Mouse (Mus musculus): Measurements from ENCODE around the gene Tmem219. TPM values are rescaled to one million over a fixed set of nuclear protein-coding genes. Genes with fewer than 3 reads are reported as not detected.
"Not testable (repeated sequence)": the region's sequence is repeated elsewhere in the genome, so short reads cannot be mapped to it uniquely, and the experiment has no call there.

The Tmem219 gene
- polyA plus RNA-seq, 1 experiment from 2014 or later, result 18.0 TPM

GRCm38 (mm10) chr7:126921563-126921962 is 1.2 kb downstream of the Tmem219 start:
- 81% methylated on average over 2 of the region's 2 CpGs for WGBS

DNA sequence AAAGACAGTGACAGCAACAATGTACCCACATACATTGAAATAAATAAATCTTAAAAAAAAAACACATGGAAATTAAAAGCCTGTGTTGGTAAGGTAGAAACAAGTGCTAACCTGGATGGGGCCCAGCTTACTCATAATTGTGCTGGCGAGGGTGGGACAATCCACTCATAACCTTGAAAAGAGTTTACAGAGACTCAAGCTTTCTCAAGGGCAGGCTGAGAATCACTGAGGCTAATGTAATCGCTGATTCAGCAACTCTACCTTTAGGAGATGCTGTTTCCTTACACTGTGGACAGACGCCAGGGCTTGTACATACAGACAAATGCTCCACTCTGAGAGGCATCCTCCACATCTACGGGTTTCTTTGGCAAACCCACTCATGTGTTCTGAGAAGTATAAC is 2.7 kb downstream of the Tmem219 start:
- no peak for ATAC-seq (ENCODE audit: insufficient number of reproducible peaks, insufficient read depth, low FRiP score, low TSS enrichment, low read depth)
- no peaks in the 10 kb centered on the region for H3K9me3 ChIP-seq
- no peaks in the 10 kb centered on the region for H3K36me3 ChIP-seq
- H3K4me1 ChIP-seq (replicated peaks), result no peaks in the 10 kb centered on the region
- no peak overlapping the region for H3K27ac ChIP-seq
- H3K9ac ChIP-seq (replicated peaks), result no peak overlapping the region
- H3K4me3 ChIP-seq (replicated peaks), result no peak overlapping the region
- WGBS, result 78% methylated on average over 4 of the region's 4 CpGs
- no peak overlapping the region for H3K4me2 ChIP-seq
- H3K27me3 ChIP-seq, result no peaks in the 10 kb centered on the region

More at GRCm38 (mm10) chr7:126921563-126921962, 1.2 kb downstream of the Tmem219 start:
- Histone ChIP-seq H3K4me1 (replicated peaks) (no peaks in the 10 kb centered on the region), H3K4me2 (no peak overlapping the region), H3K4me3 (replicated peaks) (no peak overlapping the region), H3K36me3 (no peaks in the 10 kb centered on the region), H3K9ac (replicated peaks) (no peak overlapping the region), H3K27me3 (no peaks in the 10 kb centered on the region), H3K27ac (no peak overlapping the region), H3K9me3 (no peaks in the 10 kb centered on the region)
- no peak for ATAC-seq (ENCODE audit: insufficient number of reproducible peaks, insufficient read depth, low FRiP score, low TSS enrichment, low read depth)

DNA sequence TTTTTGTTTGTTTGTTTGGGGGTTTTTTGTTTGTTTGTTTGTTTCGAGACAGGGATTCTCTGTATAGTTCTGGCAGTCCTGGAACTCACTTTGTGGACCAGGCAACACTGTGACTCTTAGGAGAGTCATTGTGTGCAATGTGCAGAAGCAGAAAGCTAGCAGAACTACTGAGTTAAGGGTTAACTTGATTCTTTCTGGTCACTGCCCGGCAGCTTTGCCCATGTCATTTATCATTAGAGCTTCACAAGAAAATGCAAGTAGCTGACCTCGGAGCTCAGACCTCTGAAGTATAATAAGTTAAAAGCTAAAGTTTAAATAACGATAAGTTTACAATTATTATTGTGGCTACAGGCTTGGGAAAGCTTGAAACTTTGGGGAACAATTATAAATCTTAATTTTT is 4.4 kb downstream of the Tmem219 start:
- H3K4me2 ChIP-seq; ATAC-seq (ENCODE audit: insufficient number of reproducible peaks, insufficient read depth, low FRiP score, low TSS enrichment, low read depth); H3K27me3 ChIP-seq; H3K36me3 ChIP-seq; H3K27ac ChIP-seq; H3K9me3 ChIP-seq; H3K4me3 ChIP-seq (replicated peaks); H3K9ac ChIP-seq (replicated peaks); H3K4me1 ChIP-seq (replicated peaks): not testable (repeated sequence)
- WGBS, result 36% methylated on average over 4 of the region's 4 CpGs

DNA sequence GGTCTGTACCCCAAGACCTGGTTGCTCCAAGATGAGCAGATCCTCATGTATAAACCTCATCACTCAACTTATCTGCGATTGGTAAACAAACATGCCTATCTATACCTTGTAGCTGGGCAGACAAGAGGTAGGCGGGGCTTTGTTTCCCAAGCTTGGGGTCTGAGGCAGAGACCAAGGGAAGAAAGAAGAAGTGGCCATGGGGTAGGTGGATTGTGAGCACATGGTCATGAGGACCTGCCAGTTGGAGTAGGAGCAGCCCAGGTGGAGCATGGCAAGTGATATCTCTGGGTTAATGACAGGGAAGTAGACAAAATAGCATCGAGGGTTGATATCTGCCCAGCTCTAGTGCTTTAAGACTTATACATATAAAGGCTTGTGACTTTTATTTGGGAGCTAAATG is 7.9 kb downstream of the Tmem219 start:
- Histone ChIP-seq H3K9me3 (no peaks in the 10 kb centered on the region), H3K4me1 (replicated peaks) (no peaks in the 10 kb centered on the region), H3K4me2 (no peak overlapping the region), H3K27ac (no peak overlapping the region), H3K36me3 (no peaks in the 10 kb centered on the region), H3K4me3 (replicated peaks) (no peak overlapping the region), H3K9ac (replicated peaks) (no peak overlapping the region), H3K27me3 (no peaks in the 10 kb centered on the region)
- ATAC-seq (ENCODE audit: insufficient number of reproducible peaks, insufficient read depth, low FRiP score, low TSS enrichment, low read depth), result no peak
- WGBS, result 86% methylated on average over 3 of the region's 3 CpGs

DNA sequence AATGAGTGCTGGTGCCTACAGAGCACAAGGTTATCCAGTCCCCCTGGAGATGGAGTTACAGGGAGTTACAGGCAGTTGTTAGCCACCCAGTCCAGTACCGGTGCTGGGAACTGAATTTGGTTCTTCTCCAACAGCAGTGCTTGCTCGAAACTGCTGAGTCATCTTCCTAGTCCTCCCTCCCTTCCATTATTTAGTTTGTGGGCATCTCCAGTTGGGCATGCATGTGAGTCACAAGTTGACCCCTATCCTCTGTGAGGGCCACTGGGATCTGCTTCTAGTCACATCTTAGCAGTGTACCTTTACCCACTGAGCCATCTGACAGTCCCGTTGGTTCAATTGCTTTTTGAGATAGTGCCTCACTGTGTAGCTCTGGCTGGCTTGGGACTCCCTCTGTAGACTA is 17.1 kb downstream of the Tmem219 start:
- Histone ChIP-seq H3K4me3 (replicated peaks) (no peak overlapping the region), H3K4me1 (replicated peaks) (no peaks in the 10 kb centered on the region), H3K4me2 (no peak overlapping the region), H3K27ac (no peak overlapping the region), H3K9ac (replicated peaks) (no peak overlapping the region), H3K36me3 (no peaks in the 10 kb centered on the region), H3K9me3 (no peaks in the 10 kb centered on the region), H3K27me3 (no peaks in the 10 kb centered on the region)
- 81% methylated on average over 3 of the region's 3 CpGs for WGBS
- no peak for ATAC-seq (ENCODE audit: insufficient number of reproducible peaks, insufficient read depth, low FRiP score, low TSS enrichment, low read depth)

GRCm38 (mm10) chr7:126899781-126900180 is 22.9 kb downstream of the Tmem219 start:
- not testable (repeated sequence) for H3K4me1 ChIP-seq (replicated peaks); H3K27ac ChIP-seq; H3K9ac ChIP-seq (replicated peaks); H3K27me3 ChIP-seq; H3K4me2 ChIP-seq; ATAC-seq (ENCODE audit: insufficient number of reproducible peaks, insufficient read depth, low FRiP score, low TSS enrichment, low read depth); H3K9me3 ChIP-seq; H3K4me3 ChIP-seq (replicated peaks); H3K36me3 ChIP-seq
- WGBS, result 92% methylated on average over 8 of the region's 9 CpGs

DNA sequence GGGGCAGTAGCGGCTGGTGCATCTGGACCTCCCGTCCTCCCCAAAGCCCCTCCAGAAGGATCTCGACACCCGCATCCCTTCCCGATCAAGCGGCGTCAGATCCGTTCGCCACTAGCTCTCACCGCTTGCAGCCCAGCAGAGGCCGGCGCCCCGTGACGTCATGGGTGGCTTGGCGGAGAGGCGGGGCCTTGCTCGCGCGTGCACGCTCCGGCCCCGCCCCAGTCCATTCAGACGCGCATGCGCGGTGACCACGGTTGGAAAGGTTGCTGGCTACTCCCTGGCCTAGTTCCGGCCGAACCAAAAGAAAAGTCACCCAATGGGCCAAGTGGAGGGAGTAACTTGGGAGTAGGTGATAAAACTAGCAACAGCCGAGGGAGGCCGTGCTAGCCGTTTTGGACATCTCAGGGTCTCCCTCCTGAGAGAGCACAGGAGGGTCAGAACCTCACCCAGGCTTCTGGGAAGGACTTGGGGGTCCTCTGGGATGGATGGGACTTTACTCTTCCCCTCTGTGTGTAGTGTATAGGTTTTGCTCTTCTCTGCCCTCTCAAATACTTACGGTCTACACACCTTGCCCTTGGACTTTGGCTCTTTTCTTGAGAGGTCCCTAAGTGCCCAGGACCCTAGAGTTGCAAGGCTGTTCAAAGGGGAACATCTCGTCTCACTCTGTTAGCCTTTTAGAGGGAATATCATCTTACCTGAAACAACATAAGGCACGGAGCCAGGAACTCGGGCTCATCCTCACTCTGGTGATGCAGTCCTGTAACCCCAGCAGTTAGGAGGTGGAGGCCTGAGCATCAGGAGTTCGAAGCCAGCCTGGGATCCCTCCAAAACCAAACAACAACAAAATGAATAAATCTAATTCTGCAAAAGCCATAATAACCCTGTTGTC is 24.4 kb downstream of the Tmem219 start:
- WGBS, result 11% methylated on average over 37 of the region's 37 CpGs
- H3K27me3 ChIP-seq, result no peaks in the 10 kb centered on the region
- H3K4me2 ChIP-seq, result peak overlapping the region; percentile 72
- no peaks in the 10 kb centered on the region for H3K9me3 ChIP-seq
- peak overlapping the region; percentile 72; the same call in 1 of the 2 replicates for H3K27ac ChIP-seq
- H3K4me3 ChIP-seq (replicated peaks), result peak overlapping the region; percentile 62
- H3K9ac ChIP-seq (replicated peaks), result peak overlapping the region; percentile 68
- H3K4me1 ChIP-seq (replicated peaks), result peaks cover 5% of the 10 kb centered on the region; the same call in 1 of the 2 replicates
- peak; percentile 84 for ATAC-seq (ENCODE audit: insufficient number of reproducible peaks, insufficient read depth, low FRiP score, low TSS enrichment, low read depth)
- H3K36me3 ChIP-seq, result no peaks in the 10 kb centered on the region

GRCm38 (mm10) chr7:126897390-126898101 is 25.2 kb downstream of the Tmem219 start:
- H3K4me3 ChIP-seq (replicated peaks), result peak overlapping the region; percentile 62
- 24% methylated on average over 16 of the region's 16 CpGs for WGBS
- no peaks in the 10 kb centered on the region for H3K27me3 ChIP-seq
- H3K9ac ChIP-seq (replicated peaks), result peak overlapping the region; percentile 68
- H3K4me1 ChIP-seq (replicated peaks), result peaks cover 5% of the 10 kb centered on the region; the same call in 1 of the 2 replicates
- no peaks in the 10 kb centered on the region for H3K9me3 ChIP-seq
- H3K36me3 ChIP-seq, result no peaks in the 10 kb centered on the region
- peak; percentile 77 for ATAC-seq (ENCODE audit: insufficient number of reproducible peaks, insufficient read depth, low FRiP score, low TSS enrichment, low read depth)
- H3K27ac ChIP-seq, result no peak overlapping the region
- peak overlapping the region; percentile 72 for H3K4me2 ChIP-seq

DNA sequence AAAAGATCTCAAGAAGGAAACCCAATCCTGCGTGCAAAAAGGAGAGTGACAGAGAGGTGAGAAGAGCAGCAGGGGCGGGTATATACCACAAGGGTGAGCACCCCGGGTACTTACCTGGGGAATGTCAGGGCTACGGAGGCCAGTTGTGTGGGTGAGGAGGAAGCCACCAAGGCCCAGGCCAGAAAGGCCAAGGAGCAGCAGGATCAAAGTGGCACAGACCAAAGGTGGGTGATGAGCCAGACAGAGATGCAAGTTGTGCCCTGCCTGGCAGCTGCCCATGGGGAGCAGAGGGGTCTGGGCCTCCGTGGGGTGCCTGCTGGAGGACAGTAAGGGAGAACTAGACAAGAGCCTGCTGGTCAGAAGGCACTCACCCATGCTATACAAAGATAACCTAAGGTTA is 25.8 kb downstream of the Tmem219 start:
- H3K4me3 ChIP-seq (replicated peaks), result no peak overlapping the region
- no peaks in the 10 kb centered on the region for H3K27me3 ChIP-seq
- peaks cover 5% of the 10 kb centered on the region; the same call in 1 of the 2 replicates for H3K4me1 ChIP-seq (replicated peaks)
- 78% methylated on average over 5 of the region's 5 CpGs for WGBS
- no peaks in the 10 kb centered on the region for H3K36me3 ChIP-seq
- no peak overlapping the region for H3K27ac ChIP-seq
- H3K9ac ChIP-seq (replicated peaks), result no peak overlapping the region
- no peak overlapping the region for H3K4me2 ChIP-seq
- ATAC-seq (ENCODE audit: insufficient number of reproducible peaks, insufficient read depth, low FRiP score, low TSS enrichment, low read depth), result no peak
- H3K9me3 ChIP-seq, result no peaks in the 10 kb centered on the region

DNA sequence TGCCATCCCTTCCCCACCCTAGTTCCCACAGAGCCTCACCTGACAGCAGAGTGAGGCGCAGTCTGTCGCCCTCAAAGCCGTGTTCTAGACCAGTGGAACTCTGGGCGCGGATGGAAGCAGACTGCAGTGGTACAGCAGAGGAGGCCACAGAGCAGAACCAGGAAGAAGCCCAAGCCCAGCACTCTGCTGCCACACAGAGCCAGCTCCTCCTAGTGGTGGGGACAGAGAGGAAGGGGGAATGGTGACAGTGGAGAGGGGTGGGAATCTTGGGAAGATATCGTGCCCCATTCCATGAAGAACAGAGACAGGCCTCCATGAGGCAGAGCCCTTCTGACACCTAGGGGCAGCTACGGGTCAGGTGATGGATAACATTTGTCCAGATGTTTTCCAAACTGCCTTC is 33.9 kb downstream of the Tmem219 start:
- H3K4me2 ChIP-seq, result no peak overlapping the region
- H3K4me1 ChIP-seq (replicated peaks), result no peaks in the 10 kb centered on the region
- H3K4me3 ChIP-seq (replicated peaks), result no peak overlapping the region
- H3K27ac ChIP-seq, result no peak overlapping the region
- WGBS, result 47% methylated on average over 7 of the region's 7 CpGs
- no peak for ATAC-seq (ENCODE audit: insufficient number of reproducible peaks, insufficient read depth, low FRiP score, low TSS enrichment, low read depth)
- H3K9ac ChIP-seq (replicated peaks), result no peak overlapping the region
- H3K9me3 ChIP-seq, result no peaks in the 10 kb centered on the region
- 0 out of 2 replicates have a peak, but pooled peaks cover 6% of the 10 kb centered on the region for H3K36me3 ChIP-seq
- no peaks in the 10 kb centered on the region for H3K27me3 ChIP-seq

DNA sequence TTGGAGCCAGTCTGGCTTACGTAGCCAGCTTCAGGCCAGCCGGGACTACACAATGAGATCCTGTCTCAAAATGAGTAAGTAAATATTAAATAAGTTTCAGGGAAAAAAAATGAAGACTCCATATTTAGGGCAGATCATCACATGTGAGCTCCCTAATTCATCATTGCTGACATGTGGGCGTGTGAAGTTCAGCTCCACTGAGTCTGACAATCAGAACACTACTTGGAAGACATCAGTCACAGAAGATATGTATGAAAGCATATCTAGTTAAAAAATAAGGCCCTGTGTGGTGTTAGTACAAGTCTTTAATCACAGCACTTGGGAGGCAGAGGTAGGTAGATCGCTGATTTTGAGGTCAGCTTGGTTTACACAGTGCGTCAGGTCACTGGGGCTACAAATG is 35.4 kb downstream of the Tmem219 start:
- Histone ChIP-seq H3K9me3 (no peaks in the 10 kb centered on the region), H3K4me3 (replicated peaks) (no peak overlapping the region), H3K36me3 (0 out of 2 replicates have a peak, but pooled peaks cover 6% of the 10 kb centered on the region), H3K27me3 (no peaks in the 10 kb centered on the region), H3K9ac (replicated peaks) (no peak overlapping the region), H3K27ac (no peak overlapping the region), H3K4me2 (no peak overlapping the region), H3K4me1 (replicated peaks) (peaks cover 14% of the 10 kb centered on the region)
- 87% methylated on average over 5 of the region's 5 CpGs for WGBS
- no peak for ATAC-seq (ENCODE audit: insufficient number of reproducible peaks, insufficient read depth, low FRiP score, low TSS enrichment, low read depth)

Measured in limb, embryonic 12.5 days (tissue).